Mouse (Mus musculus) A20 (cell line): Measurements from ENCODE around the gene Nr1h5.

Source experiments
- DNase-seq: peaks from one replicate; pipeline ENCODE4 v3.0.0-alpha.2; 2011; ENCODE audit warnings: low read depth, low spot score

Nr1h5 gene

GRCm38 (mm10) chr3:102964033-102964432 lies at the start of gene Nr1h5:
Nr1h5 (minus strand) TSS chr3:102964133.
- DNase-seq, result no peak

GRCm38 (mm10) chr3:103001595-103001994 lies 37.7 kb upstream of the Nr1h5 start:
- DNase-seq, result no peak

GRCm38 (mm10) chr3:102997591-102997990 lies 33.7 kb upstream of the Nr1h5 start:
- no peak for DNase-seq

GRCm38 (mm10) chr3:102997036-102997435 lies 33.1 kb upstream of the Nr1h5 start:
- DNase-seq, result no peak

GRCm38 (mm10) chr3:102995605-102996321 lies 31.8 kb upstream of the Nr1h5 start, which contains the start of gene Sike1:
Sike1 (plus strand) TSS chr3:102995708.
- DNase-seq, result peak; percentile 97

GRCm38 (mm10) chr3:102995233-102995604 lies 31.3 kb upstream of the Nr1h5 start:
- DNase-seq, result no peak

- DNase-seq, result no peak
Observed at GRCm38 (mm10) chr3:102992936-102993335, 29.0 kb upstream of the Nr1h5 start.

GRCm38 (mm10) chr3:102991041-102991440 lies 27.1 kb upstream of the Nr1h5 start:
- no peak for DNase-seq

GRCm38 (mm10) chr3:102980349-102980736 lies 16.4 kb upstream of the Nr1h5 start:
- DNase-seq, result no peak

GRCm38 (mm10) chr3:102979550-102980348 lies 15.8 kb upstream of the Nr1h5 start:
- DNase-seq, result no peak

GRCm38 (mm10) chr3:102976906-102977305 lies 13.0 kb upstream of the Nr1h5 start:
- DNase-seq, result no peak

GRCm38 (mm10) chr3:102970508-102970907 lies 6.6 kb upstream of the Nr1h5 start:
- no peak for DNase-seq

- DNase-seq, result no peak
Observed at GRCm38 (mm10) chr3:102970067-102970466, 6.1 kb upstream of the Nr1h5 start.

- no peak for DNase-seq
Observed at GRCm38 (mm10) chr3:102955596-102955995, 8.3 kb downstream of the Nr1h5 start.

- DNase-seq, result no peak
Observed at GRCm38 (mm10) chr3:102955143-102955542, 8.8 kb downstream of the Nr1h5 start.

GRCm38 (mm10) chr3:102954476-102954875 lies 9.5 kb downstream of the Nr1h5 start:
- no peak for DNase-seq

GRCm38 (mm10) chr3:102946861-102947260 lies 17.1 kb downstream of the Nr1h5 start:
- peak; percentile 93 for DNase-seq

GRCm38 (mm10) chr3:102946312-102946711 lies 17.6 kb downstream of the Nr1h5 start:
- no peak for DNase-seq

- no peak for DNase-seq
Observed at GRCm38 (mm10) chr3:102938100-102938499, 25.8 kb downstream of the Nr1h5 start.

GRCm38 (mm10) chr3:102935451-102936354 lies 28.2 kb downstream of the Nr1h5 start, which contains the start of gene Sycp1:
Sycp1 (minus strand) TSS chr3:102936100.
- DNase-seq, result no peak

- no peak for DNase-seq
Observed at GRCm38 (mm10) chr3:102899136-102899535, 64.8 kb downstream of the Nr1h5 start.
